Mouse (Mus musculus) hindlimb bud, embryonic 11.5 days (tissue): ENCODE results near the gene Inca1.

ENCODE experiments used
- DNase-seq: peaks from one replicate; pipeline ENCODE4 v3.0.0-alpha.2; 2012; ENCODE audit warnings: low read depth, low spot score; ENCODE audit errors: extremely low spot score

Inca1 gene

GRCm38 (mm10) chr11:70701984-70702733, 2.2 kb upstream of the Inca1 start:
- no peak for DNase-seq

GRCm38 (mm10) chr11:70701221-70701955, 1.4 kb upstream of the Inca1 start:
- DNase-seq, result no peak

GRCm38 (mm10) chr11:70700613-70701012, 658 bp upstream of the Inca1 start:
- no peak for DNase-seq

- DNase-seq, result no peak
Observed at GRCm38 (mm10) chr11:70699051-70699450, 904 bp downstream of the Inca1 start.

- no peak for DNase-seq
Observed at GRCm38 (mm10) chr11:70697376-70697775, 2.6 kb downstream of the Inca1 start.

- DNase-seq, result no peak
Observed at GRCm38 (mm10) chr11:70693504-70693903, 6.5 kb downstream of the Inca1 start.

GRCm38 (mm10) chr11:70689578-70689977, 10.4 kb downstream of the Inca1 start:
- no peak for DNase-seq

- DNase-seq, result no peak
Observed at GRCm38 (mm10) chr11:70688372-70688771, 11.6 kb downstream of the Inca1 start.

- no peak for DNase-seq
Observed at GRCm38 (mm10) chr11:70687601-70688199, 12.3 kb downstream of the Inca1 start, which contains the start of gene Camta2. Gene Camta2 (minus strand): TSS chr11:70688105.

GRCm38 (mm10) chr11:70686901-70687566, 12.9 kb downstream of the Inca1 start:
- DNase-seq, result no peak

- no peak for DNase-seq
Observed at GRCm38 (mm10) chr11:70683640-70684039, 16.3 kb downstream of the Inca1 start.

- DNase-seq, result no peak
Observed at GRCm38 (mm10) chr11:70681897-70682581, 17.9 kb downstream of the Inca1 start.

- no peak for DNase-seq
Observed at GRCm38 (mm10) chr11:70681170-70681569, 18.8 kb downstream of the Inca1 start.

- DNase-seq, result no peak
Observed at GRCm38 (mm10) chr11:70679894-70680293, 20.1 kb downstream of the Inca1 start.

- no peak for DNase-seq
Observed at GRCm38 (mm10) chr11:70679361-70679760, 20.6 kb downstream of the Inca1 start.

- DNase-seq, result no peak
Observed at GRCm38 (mm10) chr11:70678576-70678975, 21.4 kb downstream of the Inca1 start.

GRCm38 (mm10) chr11:70678092-70678491, 21.9 kb downstream of the Inca1 start:
- no peak for DNase-seq

GRCm38 (mm10) chr11:70674501-70674900, 25.5 kb downstream of the Inca1 start:
- DNase-seq, result no peak

- no peak for DNase-seq
Observed at GRCm38 (mm10) chr11:70674014-70674413, 25.9 kb downstream of the Inca1 start.

- no peak for DNase-seq
Observed at GRCm38 (mm10) chr11:70671333-70672047, 28.5 kb downstream of the Inca1 start.
